Mouse (Mus musculus): ENCODE data around the gene Tspan15.

DNA sequence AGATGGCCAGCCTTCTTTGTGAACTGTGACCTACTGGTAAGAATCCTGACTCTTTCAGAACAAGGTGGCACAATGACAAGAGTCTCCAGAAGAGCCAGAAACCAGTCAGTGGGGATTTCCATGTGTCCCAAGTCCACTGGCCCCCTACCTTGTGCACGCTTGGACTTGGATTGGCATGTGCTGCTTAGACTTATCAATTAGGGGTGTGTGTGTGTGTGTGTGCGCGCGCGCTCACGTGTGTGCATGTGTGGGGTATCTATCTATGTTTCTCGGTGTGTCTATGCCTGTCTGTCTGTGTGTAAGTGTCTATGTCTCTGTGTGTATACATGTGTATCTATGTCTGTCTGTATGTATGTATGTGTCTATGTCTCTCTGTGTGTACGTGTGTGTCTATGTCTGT is 15.4 kb downstream of the Tspan15 start:
- TF ChIP-seq CTCF (IDR thresholded peaks at IDR 0.05) (no peak), EP300 (IDR thresholded peaks at IDR 0.05) (no peak)
